Mouse (Mus musculus): ENCODE measurements around the gene Olfr1153. TPM values are rescaled to one million over a fixed set of nuclear protein-coding genes. Genes with fewer than 3 reads are reported as not detected.

Olfr1153 gene
- polyA plus RNA-seq (2012; rRNA removed), result not detected in 2 replicates

DNA sequence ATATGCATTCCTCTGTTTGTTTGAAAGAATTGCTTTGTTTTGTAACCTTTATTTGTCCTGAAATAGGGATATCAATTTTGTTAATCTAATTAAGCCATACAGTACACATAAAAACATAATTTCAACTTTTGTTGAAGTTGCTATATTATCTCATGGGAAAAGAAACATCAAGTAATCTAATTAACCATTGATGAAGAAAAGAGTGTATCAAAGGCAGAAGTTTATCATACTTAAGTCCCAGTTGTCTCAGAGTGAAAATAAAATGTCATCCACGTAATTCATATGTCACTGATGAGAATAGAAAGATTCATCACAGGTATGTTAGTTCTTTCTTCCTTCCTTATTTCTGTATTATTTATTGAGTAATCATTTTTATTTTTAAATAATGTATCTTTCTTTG, at the start of gene Olfr1153:
Gene Olfr1153, plus strand, starts transcription at position 301 of the 400 bp plus-strand sequence.

GRCm38 (mm10) chr2:87855562-87855961, 39.2 kb upstream of the Olfr1153 start, which contains the start of gene Olfr1151:
TSS of gene Olfr1151 (plus strand) at chr2:87855862.

DNA sequence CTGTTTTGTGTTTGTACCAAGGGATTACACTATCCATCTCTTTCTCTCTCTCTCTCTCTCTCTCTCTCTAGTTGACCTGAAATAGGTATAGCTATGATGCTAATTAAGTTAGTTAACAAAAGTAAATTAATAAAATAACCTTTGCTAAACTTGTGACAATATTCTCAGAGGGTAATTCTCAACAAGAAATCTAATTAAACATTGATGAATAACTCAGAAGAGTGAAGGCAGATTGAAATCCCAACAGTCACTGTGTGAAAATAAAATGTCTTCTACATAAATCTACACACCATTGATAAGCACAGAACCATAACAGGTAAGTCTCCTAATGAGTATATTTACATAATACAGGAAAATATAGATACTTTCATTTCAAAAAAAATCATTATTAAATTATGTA, 28.6 kb upstream of the Olfr1153 start, which contains the start of gene Olfr1152:
Gene Olfr1152, plus strand, starts transcription at position 301 of the 400 bp plus-strand sequence.

DNA sequence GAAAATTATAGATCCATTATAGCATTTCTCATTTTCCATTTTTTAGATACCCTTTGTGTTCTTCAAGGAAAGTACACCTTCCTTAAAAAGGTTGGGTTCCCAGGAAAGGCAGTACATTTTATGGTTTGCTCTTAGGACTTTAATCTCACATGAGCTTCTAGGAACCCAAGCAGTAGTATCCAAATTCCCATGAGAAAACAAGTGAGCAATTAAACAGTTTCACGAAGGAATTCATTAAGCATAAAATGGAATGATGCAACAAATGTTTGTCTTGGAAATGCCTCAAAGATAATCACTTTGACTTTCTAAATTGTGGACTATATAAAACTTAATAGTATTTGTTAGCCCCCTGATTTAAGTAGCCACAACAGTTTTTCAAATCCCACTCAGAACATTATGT, 10.3 kb downstream of the Olfr1153 start, which contains the start of gene Olfr1154:
Gene Olfr1154, minus strand, starts transcription at position 101 of the 400 bp plus-strand sequence.

GRCm38 (mm10) chr2:87945037-87945436, 50.3 kb downstream of the Olfr1153 start, which contains the start of gene Olfr1155:
TSS of gene Olfr1155 (minus strand) at chr2:87945137.

Other genes with a start within 250 kb of the Olfr1153 start
- not detected in 2 replicates for gene Olfr1133, start 247.6 kb upstream of the Olfr1153 start, polyA plus RNA-seq (2012; rRNA removed)
- not detected in 2 replicates for gene Olfr1134, start 236.5 kb upstream of the Olfr1153 start, polyA plus RNA-seq (2012; rRNA removed)
- not detected in 2 replicates for gene Olfr1135, start 221.3 kb upstream of the Olfr1153 start, polyA plus RNA-seq (2012; rRNA removed)
- gene Olfr1136, start 201.0 kb upstream of the Olfr1153 start, polyA plus RNA-seq (2012; rRNA removed), result not detected in 2 replicates
- not detected in 2 replicates for gene Olfr1137, start 181.8 kb upstream of the Olfr1153 start, polyA plus RNA-seq (2012; rRNA removed)
- not detected in 2 replicates for gene Olfr1138, start 155.0 kb upstream of the Olfr1153 start, polyA plus RNA-seq (2012; rRNA removed)
- not detected in 2 replicates for gene Olfr1140, start 151.2 kb upstream of the Olfr1153 start, polyA plus RNA-seq (2012; rRNA removed)
- gene Olfr1141, start 141.0 kb upstream of the Olfr1153 start, polyA plus RNA-seq (2012; rRNA removed), result not detected in 2 replicates
- not detected in 2 replicates for gene Olfr152, start 115.5 kb upstream of the Olfr1153 start, polyA plus RNA-seq (2012; rRNA removed)
- gene Olfr1143, start 94.4 kb upstream of the Olfr1153 start, polyA plus RNA-seq (2012; rRNA removed), result not detected in 2 replicates
- gene Olfr1145, start 85.1 kb upstream of the Olfr1153 start, polyA plus RNA-seq (2012; rRNA removed), result not detected in 2 replicates
- not detected in 2 replicates for gene Olfr1148, start 64.4 kb upstream of the Olfr1153 start, polyA plus RNA-seq (2012; rRNA removed)
- gene Olfr1150-ps1, start 51.0 kb upstream of the Olfr1153 start, polyA plus RNA-seq (2012; rRNA removed), result not detected in 2 replicates
- gene Olfr1151, start 39.1 kb upstream of the Olfr1153 start, polyA plus RNA-seq (2012; rRNA removed), result not detected in 2 replicates
- not detected in 2 replicates for gene Olfr1152, start 28.5 kb upstream of the Olfr1153 start, polyA plus RNA-seq (2012; rRNA removed)
- gene Olfr1154, start 10.2 kb downstream of the Olfr1153 start, polyA plus RNA-seq (2012; rRNA removed), result not detected in 2 replicates
- not detected in 2 replicates for gene Olfr1155, start 50.2 kb downstream of the Olfr1153 start, polyA plus RNA-seq (2012; rRNA removed)
- gene Olfr1156, start 58.1 kb downstream of the Olfr1153 start, polyA plus RNA-seq (2012; rRNA removed), result not detected in 2 replicates
- not detected in 2 replicates for gene Olfr1157, start 73.3 kb downstream of the Olfr1153 start, polyA plus RNA-seq (2012; rRNA removed)
- gene Olfr74, start 79.7 kb downstream of the Olfr1153 start, polyA plus RNA-seq (2012; rRNA removed), result not detected in 2 replicates
- gene Olfr1158, start 95.2 kb downstream of the Olfr1153 start, polyA plus RNA-seq (2012; rRNA removed), result not detected in 2 replicates
- gene Olfr1160, start 113.3 kb downstream of the Olfr1153 start, polyA plus RNA-seq (2012; rRNA removed), result not detected in 2 replicates
- gene Olfr1161, start 127.8 kb downstream of the Olfr1153 start, polyA plus RNA-seq (2012; rRNA removed), result not detected in 2 replicates
- gene Olfr73, start 142.7 kb downstream of the Olfr1153 start, polyA plus RNA-seq (2012; rRNA removed), result not detected in 2 replicates
- not detected in 2 replicates for gene Olfr1162, start 156.2 kb downstream of the Olfr1153 start, polyA plus RNA-seq (2012; rRNA removed)
- gene Olfr1163, start 176.9 kb downstream of the Olfr1153 start, polyA plus RNA-seq (2012; rRNA removed), result not detected in 2 replicates
- gene Olfr1164, start 199.0 kb downstream of the Olfr1153 start, polyA plus RNA-seq (2012; rRNA removed), result not detected in 2 replicates
- gene Olfr1166, start 233.3 kb downstream of the Olfr1153 start, polyA plus RNA-seq (2012; rRNA removed), result not detected in 2 replicates

Data from central nervous system, embryonic 11.5 days (tissue).